Mouse (Mus musculus) cerebellum, adult 2 months (tissue): ENCODE data around the gene Cited2. TPM values are rescaled to one million over a fixed set of nuclear protein-coding genes. Genes with fewer than 3 reads are reported as not detected.

ENCODE experiments used
- DNase-seq, 2 experiments: peaks; one replicate each; pipeline ENCODE4 v3.0.0; 2021
- H3K27ac ChIP-seq: fragments of 200-500 bp; 2 replicates; pipeline ENCODE4 v1.5.1; 2012; ENCODE audit warnings: low read length, control low read depth, inconsistent platforms; ENCODE audit not compliant: insufficient read depth
- H3K27me3 ChIP-seq: fragments of 200-500 bp; 2 replicates; pipeline ENCODE4 v1.6.1; 2012; ENCODE audit warnings: inconsistent platforms, mild to moderate bottlenecking, low read length, moderate library complexity; ENCODE audit not compliant: control insufficient read depth, insufficient read depth
- H3K4me1 ChIP-seq: fragments of 200-500 bp; 2 replicates; pipeline ENCODE4 v1.6.1; 2011; ENCODE audit warnings: low read length; ENCODE audit not compliant: control insufficient read depth, insufficient read depth
- H3K4me3 ChIP-seq: fragments of 200-500 bp; replicated peaks from 2 replicates; pipeline ENCODE3; 2011; ENCODE audit warnings: mild to moderate bottlenecking, low read depth, low read length, control low read depth; ENCODE audit not compliant: insufficient read depth
- CTCF ChIP-seq: fragments of 200-500 bp; IDR thresholded peaks from 2 replicates; pipeline ENCODE4 v1.5.1; 2011; ENCODE audit warnings: low read depth, mild to moderate bottlenecking, control low read depth, low read length, moderate library complexity, borderline replicate concordance; ENCODE audit not compliant: insufficient read depth
- POLR2A ChIP-seq: fragments of 200-500 bp; IDR thresholded peaks from 2 replicates; pipeline ENCODE4 v1.6.1; 2011; ENCODE audit warnings: low read length, control low read depth, borderline replicate concordance; ENCODE audit not compliant: insufficient read depth
- WGBS: fragments of 180-500 bp; shearing (Covaris S2); methylation state at CpG from one replicate; pipeline ENCODE4 v1.1.7; 2018; 5-methylcytosine and 5-hydroxymethylcytosine counted together
- polyA plus RNA-seq: library from polyadenylated mRNA; depleted of rRNA; stranded (reverse); fragments of >200 nt; gene quantifications from 2 replicates; pipeline ENCODE4 v1.2.3, GENCODE M21; 2012

The Cited2 gene
- polyA plus RNA-seq, 1 experiment: 99.1 TPM

- H3K27me3 ChIP-seq: no peaks in the 10 kb centered on the region
- no peaks in the 10 kb centered on the region for H3K4me1 ChIP-seq
- 87% methylated on average over 6 of the region's 6 CpGs for WGBS
- TF ChIP-seq CTCF (no peak), POLR2A (no peak)
- DNase-seq: no peak
- H3K27ac ChIP-seq: no peak overlapping the region
- H3K4me3 ChIP-seq: no peak overlapping the region
Measured at GRCm38 (mm10) chr10:17683852-17684428, 39.1 kb upstream of the Cited2 start.

GRCm38 (mm10) chr10:17689806-17690205 lies 33.2 kb upstream of the Cited2 start:
- H3K27ac ChIP-seq: no peak overlapping the region
- no peak for TF ChIP-seq POLR2A
- no peak for TF ChIP-seq CTCF
- no peaks in the 10 kb centered on the region for H3K4me1 ChIP-seq
- WGBS: 86% methylated on average over 4 of the region's 4 CpGs
- no peak overlapping the region for H3K4me3 ChIP-seq
- DNase-seq: no peak
- no peaks in the 10 kb centered on the region for H3K27me3 ChIP-seq

- Histone ChIP-seq H3K27me3 (no peaks in the 10 kb centered on the region), H3K4me3 (no peak overlapping the region), H3K27ac (no peak overlapping the region), H3K4me1 (no peaks in the 10 kb centered on the region)
- DNase-seq: no peak
- TF ChIP-seq POLR2A (no peak), CTCF (no peak)
- WGBS: 93% methylated on average over 1 of the region's 1 CpGs
Measured at GRCm38 (mm10) chr10:17691709-17692108, 31.3 kb upstream of the Cited2 start.

GRCm38 (mm10) chr10:17695801-17696200 lies 27.2 kb upstream of the Cited2 start:
- TF ChIP-seq POLR2A (no peak), CTCF (no peak)
- H3K4me3 ChIP-seq: no peak overlapping the region
- no peak for DNase-seq
- H3K27me3 ChIP-seq: no peaks in the 10 kb centered on the region
- H3K27ac ChIP-seq: no peak overlapping the region
- 84% methylated on average over 3 of the region's 3 CpGs for WGBS
- H3K4me1 ChIP-seq: no peaks in the 10 kb centered on the region

GRCm38 (mm10) chr10:17697376-17698265 lies 25.4 kb upstream of the Cited2 start:
- no peaks in the 10 kb centered on the region for H3K4me1 ChIP-seq
- DNase-seq: no peak
- WGBS: 67% methylated on average over 7 of the region's 7 CpGs
- no peak overlapping the region for H3K4me3 ChIP-seq
- H3K27me3 ChIP-seq: no peaks in the 10 kb centered on the region
- TF ChIP-seq POLR2A: no peak
- TF ChIP-seq CTCF: no peak
- no peak overlapping the region for H3K27ac ChIP-seq

DNA sequence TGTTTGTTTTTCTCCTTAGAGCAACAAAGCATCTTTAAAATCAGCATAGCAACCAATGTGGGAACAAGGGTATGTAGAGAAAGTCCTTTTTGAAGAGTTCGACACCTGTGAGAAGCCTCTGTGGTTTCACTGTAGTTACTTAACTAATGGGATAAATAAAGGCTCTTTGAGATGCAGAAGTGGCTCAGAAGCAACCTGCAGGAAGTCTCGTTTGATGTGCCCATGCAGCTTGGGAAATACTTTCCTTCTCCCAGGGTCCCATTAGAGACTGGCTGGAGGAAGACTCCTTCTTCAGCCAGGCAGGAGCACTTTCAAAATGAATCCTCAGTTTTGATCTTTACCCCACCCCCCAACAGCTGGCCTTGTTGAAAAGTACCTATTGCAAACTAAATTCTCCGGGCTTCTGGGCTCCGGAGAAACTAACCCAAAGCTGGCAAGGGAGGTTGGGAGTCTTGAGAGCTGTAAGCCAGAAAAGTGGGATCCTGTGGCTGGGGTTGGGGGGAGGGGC lies 17.5 kb upstream of the Cited2 start:
- no peak overlapping the region for H3K4me3 ChIP-seq
- H3K27ac ChIP-seq: no peak overlapping the region
- TF ChIP-seq POLR2A (no peak), CTCF (no peak)
- H3K4me1 ChIP-seq: no peaks in the 10 kb centered on the region
- DNase-seq: no peak
- H3K27me3 ChIP-seq: no peaks in the 10 kb centered on the region
- 35% methylated on average over 4 of the region's 4 CpGs for WGBS

DNA sequence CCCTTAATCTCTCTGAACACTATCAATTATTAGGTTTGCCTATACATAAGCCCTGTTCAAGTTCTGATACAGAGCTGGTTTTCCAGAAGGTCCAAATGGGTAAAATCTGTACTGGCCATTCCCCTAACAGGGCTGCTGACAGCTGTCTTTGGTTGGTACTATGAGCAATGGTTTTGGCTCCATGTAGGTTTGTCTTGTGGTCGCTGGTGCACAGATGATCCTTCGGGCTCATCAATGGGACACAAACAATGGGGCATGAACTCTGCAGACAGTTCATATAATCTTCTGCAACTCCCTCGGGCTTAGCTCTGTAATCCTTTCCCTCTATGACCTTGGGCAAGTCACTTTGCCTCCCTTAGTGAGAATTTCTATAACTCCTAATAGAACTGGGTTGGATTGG lies 12.3 kb upstream of the Cited2 start:
- no peaks in the 10 kb centered on the region for H3K4me1 ChIP-seq
- TF ChIP-seq POLR2A (no peak), CTCF (no peak)
- no peak overlapping the region for H3K27ac ChIP-seq
- no peak overlapping the region for H3K4me3 ChIP-seq
- DNase-seq: no peak
- H3K27me3 ChIP-seq: no peaks in the 10 kb centered on the region
- 81% methylated on average over 3 of the region's 3 CpGs for WGBS
